Mouse (Mus musculus) stomach, postnatal 0 days (tissue): ENCODE data around the gene Bcl2a1c.

ENCODE experiments used
- CTCF ChIP-seq: IDR thresholded peaks from 2 replicates; pipeline ENCODE4 v1.5.1; 2016; ENCODE audit warnings: antibody characterized with exemption, low read depth, mild to moderate bottlenecking, moderate library complexity
- EP300 ChIP-seq: optimal IDR thresholded peaks from 2 replicates; pipeline ENCODE3; 2016; ENCODE audit warnings: antibody characterized with exemption

GRCm38 (mm10) chr9:114377168-114377567 is 47.2 kb downstream of the Bcl2a1c start:
- TF ChIP-seq CTCF (no peak), EP300 (no peak)
